Mouse (Mus musculus): ENCODE measurements around the gene Asphd2.
"Not testable (repeated sequence)": the region's sequence is repeated elsewhere in the genome, so short reads cannot be mapped to it uniquely, and the experiment has no call there.

DNA sequence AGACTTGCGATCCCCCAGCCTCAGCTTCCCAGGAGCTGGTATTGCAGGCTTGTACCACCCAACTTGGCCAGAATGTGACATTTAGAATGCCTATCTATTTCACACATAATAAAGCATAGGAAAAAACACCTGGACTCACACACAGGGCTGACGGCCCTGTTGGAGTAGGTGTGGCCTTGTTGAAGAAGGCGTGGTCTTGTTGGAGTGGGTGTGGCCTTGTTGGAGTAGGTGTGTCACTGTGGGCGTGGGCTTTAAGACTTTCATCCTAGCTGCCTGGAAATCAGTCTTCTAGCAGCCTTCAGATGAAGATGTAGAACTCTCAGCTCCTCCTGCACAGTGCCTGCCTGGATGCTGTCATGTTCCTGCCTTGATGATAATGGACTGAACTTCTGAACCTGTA, 18.1 kb upstream of the Asphd2 start:
- not testable (repeated sequence) for TF ChIP-seq CTCF (IDR thresholded peaks at IDR 0.05; ENCODE audit: low read depth, low read length); POLR2A (IDR thresholded peaks at IDR 0.05; ENCODE audit: borderline replicate concordance, low read depth, low read length)
